Mouse (Mus musculus): ENCODE measurements around the gene Slc25a33. TPM values are rescaled to one million over a fixed set of nuclear protein-coding genes. Genes with fewer than 3 reads are reported as not detected.
A peak's percentile ranks its signal among the peaks of the same experiment; 100 is the strongest.

Slc25a33 gene
- total RNA-seq, 2 experiments from 2014 or later = 18.6 to 19.4 TPM

DNA sequence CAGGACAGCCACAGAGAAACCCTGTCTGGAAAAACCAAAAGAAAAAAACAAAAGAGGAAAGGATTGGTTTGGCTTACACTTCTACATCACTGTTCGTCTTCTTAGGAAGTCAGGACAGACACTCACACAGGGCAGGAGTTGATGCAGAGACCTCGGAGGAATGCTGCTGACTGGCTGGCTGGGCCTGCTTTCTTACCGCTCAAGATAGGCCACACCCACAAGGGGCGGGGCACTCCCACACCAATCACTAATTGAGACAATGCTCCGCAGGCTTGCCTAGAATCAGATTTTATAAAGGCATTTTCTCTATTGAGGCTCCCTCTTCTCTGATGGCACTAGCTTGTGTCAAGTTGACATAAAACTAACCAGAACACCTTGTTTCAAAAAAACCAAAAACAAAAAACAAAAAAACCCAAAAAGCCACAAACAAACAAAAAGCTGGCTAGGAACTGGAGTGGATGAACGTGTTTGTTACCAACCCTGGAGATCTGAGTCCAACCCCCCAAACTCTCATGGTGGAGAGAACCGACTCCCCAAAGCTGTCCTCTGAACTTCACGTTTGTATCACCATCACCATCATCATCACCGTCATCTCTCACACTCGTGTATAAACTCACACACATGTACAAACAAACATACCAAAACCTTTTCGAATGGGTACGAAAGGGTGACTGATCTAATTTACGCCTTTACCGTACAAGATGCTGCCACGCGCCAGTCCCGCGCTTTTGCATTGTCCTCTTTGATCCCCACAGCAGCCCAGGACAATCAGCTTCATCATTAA lies 72.5 kb downstream of the Slc25a33 start:
- no peak for DNase-seq
- intact Hi-C loops (cut with DNase I) = no loop called here

GRCm38 (mm10) chr4:149699953-149700352 lies 74.1 kb downstream of the Slc25a33 start:
- intact Hi-C loops (cut with DNase I) = no loop called here
- no peak for DNase-seq

- peak; percentile 49 for DNase-seq
- intact Hi-C loops (cut with DNase I) = no loop called here
These were observed 75.8 kb downstream of the Slc25a33 start for GRCm38 (mm10) chr4:149698197-149698821.

- intact Hi-C loops (cut with DNase I) = no loop called here
- no peak for DNase-seq
These were observed 76.4 kb downstream of the Slc25a33 start for GRCm38 (mm10) chr4:149697506-149698196.

DNA sequence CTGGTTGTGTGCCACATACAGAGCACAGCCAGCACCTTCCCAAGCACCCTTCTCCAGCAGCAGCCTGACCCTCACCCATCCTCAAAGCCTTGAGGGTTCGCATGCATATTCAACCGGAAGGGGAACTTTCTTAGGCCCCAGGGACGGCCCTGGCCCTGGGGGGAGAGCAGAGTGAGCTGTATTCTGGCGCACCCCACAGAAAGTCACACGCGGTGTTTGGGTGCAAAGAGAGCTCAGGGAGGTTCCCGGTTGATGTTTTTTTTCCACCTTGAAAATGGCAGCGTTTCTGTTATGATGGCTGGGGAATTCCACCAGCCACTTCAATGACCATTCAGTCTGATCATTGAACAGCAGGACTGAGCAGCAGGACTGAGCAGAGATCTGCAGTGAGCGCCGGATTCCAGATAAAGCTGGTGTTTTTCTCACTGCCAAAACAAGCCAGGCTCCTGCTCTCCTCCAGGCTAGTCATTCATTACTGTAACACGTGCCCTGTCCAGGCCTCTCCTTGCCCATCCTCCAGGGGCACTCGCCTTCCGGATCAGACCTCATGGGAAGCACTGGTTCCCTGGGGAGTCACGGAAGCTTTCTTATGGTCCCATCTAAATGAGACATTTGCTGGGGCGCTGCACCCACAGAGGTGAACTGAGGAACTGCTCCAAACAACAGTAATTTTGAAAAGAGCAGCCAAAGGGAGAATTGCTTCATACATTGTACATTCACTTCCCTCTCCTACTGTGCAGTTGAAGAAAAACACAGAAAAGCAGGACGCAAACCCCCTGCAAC lies 77.7 kb downstream of the Slc25a33 start:
- intact Hi-C loops (cut with DNase I) = no loop called here
- no peak for DNase-seq

Small RNA genes lying within 50 kb of the gene (microRNA-seq; reads per million reads assigned to microRNA genes)
- gene Gm47301 = not detected

Other genes starting within 250 kb of the Slc25a33 start
- 100 to 1,000 TPM; 494 to 507 TPM for gene Clstn1, start 187.8 kb downstream of the Slc25a33 start, total RNA-seq (2021)
- 10 to 100 TPM; 46.2 to 53.7 TPM for gene Pik3cd, start 71.7 kb downstream of the Slc25a33 start, total RNA-seq (2021)
- gene Tmem201, start 36.2 kb downstream of the Slc25a33 start, total RNA-seq (2021) = 10 to 100 TPM; 57.8 to 60.1 TPM
- 10 to 100 TPM; 13.9 to 15.3 TPM for gene Spsb1, start 180.8 kb upstream of the Slc25a33 start, total RNA-seq (2021)
- gene H6pd, start 234.7 kb upstream of the Slc25a33 start, total RNA-seq (2021) = 10 to 100 TPM; 11.7 to 13.8 TPM

Measured in left cerebral cortex, postnatal 4 days (tissue).